Mouse (Mus musculus): ENCODE results near the gene Gm4302.
"Not testable (repeated sequence)": the region's sequence is repeated elsewhere in the genome, so short reads cannot be mapped to it uniquely, and the experiment has no call there.

Gene Gm4302

GRCm38 (mm10) chr10:100340536-100340935 lies at the start of gene Gm4302:
Gm4302 (plus strand) TSS chr10:100340836.
- DNase-seq = not testable (repeated sequence)

DNA sequence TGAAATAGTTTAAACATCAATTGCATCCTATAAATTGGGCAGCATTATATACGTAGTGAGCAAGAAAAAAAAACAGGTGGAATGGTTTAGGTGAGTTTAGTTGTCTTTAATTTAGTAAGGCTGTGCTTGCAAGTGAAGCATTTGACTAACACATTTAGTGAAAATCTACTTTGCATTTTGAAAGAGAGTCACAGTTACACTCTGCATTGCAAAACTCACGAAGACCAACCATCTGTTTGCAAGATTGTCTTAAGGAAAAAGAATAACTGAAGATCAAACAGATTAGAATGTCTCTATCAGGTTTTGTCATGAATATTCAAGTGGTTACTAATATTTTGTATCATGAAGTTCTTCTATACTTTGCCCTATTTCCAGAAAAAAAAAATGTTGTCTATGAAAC lies 44.5 kb upstream of the Gm4302 start:
- DNase-seq = no peak

- DNase-seq = not testable (repeated sequence)
These were observed 40.5 kb upstream of the Gm4302 start for GRCm38 (mm10) chr10:100300106-100300505.

GRCm38 (mm10) chr10:100335376-100335775 lies 5.3 kb upstream of the Gm4302 start, which contains the start of gene Gm4301:
Gm4301 (plus strand) TSS chr10:100335676.
- DNase-seq = not testable (repeated sequence)

GRCm38 (mm10) chr10:100345672-100346071 lies 5.0 kb downstream of the Gm4302 start, which contains the start of gene Gm4303:
Gm4303 (plus strand) TSS chr10:100345972.
- not testable (repeated sequence) for DNase-seq

GRCm38 (mm10) chr10:100350793-100351192 lies 10.2 kb downstream of the Gm4302 start, which contains the start of gene Gm4305:
Gm4305 (plus strand) TSS chr10:100351093.
- DNase-seq = not testable (repeated sequence)

DNA sequence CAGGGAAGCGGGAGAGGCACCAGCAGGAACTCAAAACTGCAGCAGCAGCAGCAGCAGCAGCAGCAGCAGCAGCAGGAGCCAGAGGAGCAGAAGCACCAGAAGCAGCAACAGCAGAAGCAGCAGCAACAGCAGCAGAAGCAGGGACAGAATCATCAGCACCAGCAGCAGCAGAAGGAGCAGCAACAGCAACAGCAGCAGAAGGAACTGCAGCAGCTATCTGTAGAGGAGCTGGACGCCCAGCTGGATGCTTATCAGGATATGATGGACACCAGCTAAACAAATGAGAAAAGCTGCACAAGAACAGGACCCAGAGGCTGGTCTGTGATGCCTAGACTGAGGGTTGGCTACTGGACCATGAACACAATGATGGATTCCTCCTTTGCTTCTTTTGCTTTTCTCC lies 16.2 kb downstream of the Gm4302 start:
- not testable (repeated sequence) for DNase-seq

DNA sequence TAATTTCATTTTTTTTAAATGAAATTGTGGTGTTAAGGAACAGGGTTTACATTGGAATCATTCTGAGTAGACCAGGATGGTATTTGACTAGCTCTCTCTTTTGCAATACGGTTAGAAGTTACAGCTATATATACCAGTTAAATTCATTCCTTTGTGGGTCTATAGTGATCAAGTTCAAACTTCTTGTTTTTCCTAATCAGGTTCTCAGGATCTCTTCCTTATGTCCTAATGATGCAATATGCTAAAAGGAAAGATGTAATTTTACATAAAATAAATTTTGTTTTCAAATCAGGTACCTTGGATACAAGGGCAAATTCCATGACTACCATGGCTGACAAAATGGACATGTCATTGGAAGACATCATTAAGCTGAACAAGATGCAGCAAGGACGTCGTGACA lies 20.4 kb downstream of the Gm4302 start, which contains the start of gene Gm4307:
Gm4307 (plus strand) TSS at position 301 of the 400 bp plus-strand sequence.
- DNase-seq = not testable (repeated sequence)

DNA sequence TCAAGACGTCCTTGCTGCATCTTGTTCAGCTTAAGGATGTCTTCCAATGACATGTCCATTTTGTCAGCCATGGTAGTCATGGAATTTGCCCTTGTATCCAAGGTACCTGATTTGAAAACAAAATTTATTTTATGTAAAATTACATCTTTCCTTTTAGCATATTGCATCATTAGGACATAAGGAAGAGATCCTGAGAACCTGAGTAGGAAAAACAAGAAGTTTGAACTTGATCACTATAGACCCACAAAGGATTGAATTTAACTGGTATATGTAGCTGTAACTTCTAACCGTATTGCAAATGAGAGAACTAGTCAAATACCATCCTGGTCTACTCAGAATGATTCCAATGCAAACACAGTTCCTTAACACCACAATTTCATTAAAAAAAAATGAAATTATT lies 41.8 kb downstream of the Gm4302 start, which contains the start of gene Gm4312:
Gm4312 (minus strand) TSS at position 101 of the 400 bp plus-strand sequence.
- not testable (repeated sequence) for DNase-seq

Data from embryo, embryonic 11 days (tissue).